ENCODE assay signal across 16 mouse cellular contexts in the genomic region with DNA sequence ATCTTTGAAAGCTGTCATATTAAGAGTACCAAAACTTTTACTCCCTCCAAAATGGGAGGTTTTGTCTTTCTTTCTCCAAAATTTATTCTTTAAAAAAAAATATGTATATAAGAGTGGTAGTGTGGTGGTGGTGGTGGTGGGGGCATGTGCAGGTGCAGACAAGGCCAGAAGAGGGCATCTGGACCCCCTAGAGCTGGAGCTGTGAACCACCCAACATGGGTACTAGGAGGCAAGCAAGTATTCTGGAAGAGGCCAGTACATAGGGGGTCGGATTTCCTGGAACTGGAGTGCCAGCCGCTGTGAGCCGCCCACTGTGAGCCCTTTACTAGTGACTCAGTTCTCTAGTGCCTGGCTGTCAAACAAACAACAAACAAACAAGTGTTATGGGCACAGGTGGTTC. TPM values are rescaled to one million over a fixed set of nuclear protein-coding genes. Genes with fewer than 3 reads are reported as not detected.
DNase-seq lines count a peak whose midpoint lies in the region; ATAC-seq and TF ChIP-seq lines count a peak whose summit lies in the region.
"Had no signal": no experiment of that assay in that cellular context is flagged by ENCODE, and none has a peak within 500 bp of the region (broad histone marks: within the 10 kb centered on the region; RNA-seq: fewer than 3 reads in every experiment).

No protein-coding gene starts in this region.

- peak; percentile 28; the same call in 1 of the 2 replicates for TF ChIP-seq CTCF in heart, postnatal 0 days (IDR thresholded peaks at IDR 0.05; ENCODE audit: low read depth)
- 0 out of 2 replicates have a peak, but pooled peaks have one; percentile 11 for TF ChIP-seq CTCF in lung, embryonic 14.5 days (IDR thresholded peaks at IDR 0.05; ENCODE audit: low read depth)
- TF ChIP-seq CTCF in MEL (IDR thresholded peaks at IDR 0.05 in 2 of 3, conservative IDR thresholded peaks at IDR 0.05 in 1 of 3; ENCODE audit: control insufficient read depth in 1 of 3, insufficient read depth in 1 of 3, low read depth in 2 of 3, low read length in 3 of 3, poor library complexity in 1 of 3, severe bottlenecking in 1 of 3) = peak in 1 of 3 experiments; percentile 28; a peak in 2 of 6 replicates

- no peak for DNase-seq in heart, postnatal 0 days (ENCODE audit: low spot score)
- DNase-seq in lung, embryonic 14.5 days = no peak
- DNase-seq in lung, postnatal 25 days (ENCODE audit: low spot score) = no peak
- DNase-seq in MEL (ENCODE audit: low read depth, low spot score) (no peak), MN1 (ENCODE audit: low spot score) (no peak)
- peak; percentile 49 for DNase-seq in thymus, postnatal 0 days (ENCODE audit: low spot score)
- DNase-seq: adrenal gland, adult 8-10 months; B cell, adult 2 months; cerebellum, adult 9-10 months; heart, adult 18-20 months; heart, postnatal 14 days; lung, adult 2 months; right cerebral cortex, postnatal 25 days had no signal

- no peak for TF ChIP-seq POLR2A in MEL (IDR thresholded peaks at IDR 0.05; ENCODE audit: control insufficient read depth in 1 of 2, insufficient read depth in 1 of 2, low read depth in 1 of 2, low read length in 2 of 2, poor library complexity in 1 of 2)

- TF ChIP-seq EP300 in heart, postnatal 0 days (IDR thresholded peaks at IDR 0.05; ENCODE audit: low read depth) = no peak
- TF ChIP-seq EP300 in MEL (IDR thresholded peaks at IDR 0.05; ENCODE audit: low read depth in 1 of 2, low read length in 2 of 2) = no peak

- TF ChIP-seq RAD21 in MEL (IDR thresholded peaks at IDR 0.05; ENCODE audit: low read depth, low read length) = no peak

- H3K36me3 ChIP-seq in heart, postnatal 0 days (replicated peaks; ENCODE audit: control insufficient read depth, insufficient read depth, low read length) = peaks cover 20% of the 10 kb centered on the region; the same call in 1 of the 2 replicates
- H3K36me3 ChIP-seq in heart, embryonic 11.5 days (ENCODE audit: control insufficient read depth, insufficient read depth, low read length) = no peaks in the 10 kb centered on the region
- 0 out of 2 replicates have a peak, but pooled peaks cover 8% of the 10 kb centered on the region for H3K36me3 ChIP-seq in lung, embryonic 14.5 days (ENCODE audit: insufficient read depth)
- peaks cover 0 to 8% of the 10 kb centered on the region in 2 experiments; a peak in 2 of 4 replicates for H3K36me3 ChIP-seq in MEL (ENCODE audit: control insufficient read depth in 1 of 2, insufficient read depth in 2 of 2, low read length in 2 of 2)
- H3K36me3 ChIP-seq: limb, embryonic 13.5 days had no signal

- H3K27ac ChIP-seq in heart, postnatal 0 days (ENCODE audit: low read depth) = no peak overlapping the region
- H3K27ac ChIP-seq in heart, embryonic 11.5 days (ENCODE audit: low read depth, low read length) = no peak overlapping the region
- H3K27ac ChIP-seq in lung, embryonic 14.5 days (ENCODE audit: low read depth) = no peak overlapping the region
- no peak overlapping the region for H3K27ac ChIP-seq in MEL (ENCODE audit: control insufficient read depth, low read depth, low read length)
- H3K27ac ChIP-seq: limb, embryonic 13.5 days had no signal

- H3K4me3 ChIP-seq in heart, postnatal 0 days (ENCODE audit: low read depth, low read length) = no peak overlapping the region
- no peak overlapping the region for H3K4me3 ChIP-seq in heart, embryonic 11.5 days (ENCODE audit: low read depth, low read length)
- no peak overlapping the region for H3K4me3 ChIP-seq in lung, embryonic 14.5 days (ENCODE audit: low read depth, low read length)
- H3K4me3 ChIP-seq in MEL (ENCODE audit: control insufficient read depth in 1 of 2, insufficient read depth in 1 of 2, low read depth in 2 of 2, low read length in 2 of 2) = no peak overlapping the region
- H3K4me3 ChIP-seq: limb, embryonic 13.5 days had no signal

- no peaks in the 10 kb centered on the region for H3K79me2 ChIP-seq in MEL (ENCODE audit: control insufficient read depth, insufficient read depth, low read length, poor library complexity)

- ATAC-seq in heart, postnatal 0 days (ENCODE audit: insufficient read depth, low read depth) = no peak
- ATAC-seq in heart, embryonic 11.5 days (replicated peaks; ENCODE audit: insufficient number of reproducible peaks, low FRiP score, low TSS enrichment) = no peak
- no peak for ATAC-seq in lung, embryonic 14.5 days (ENCODE audit: insufficient read depth)
- ATAC-seq: forebrain, embryonic 14.5 days had no signal

- no peaks in the 10 kb centered on the region for H3K27me3 ChIP-seq in heart, postnatal 0 days (ENCODE audit: control insufficient read depth, insufficient read depth, low read length)
- H3K27me3 ChIP-seq in heart, embryonic 11.5 days (ENCODE audit: control insufficient read depth, insufficient read depth, low read length) = no peaks in the 10 kb centered on the region
- H3K27me3 ChIP-seq in lung, embryonic 14.5 days (ENCODE audit: insufficient read depth, low read length) = no peaks in the 10 kb centered on the region
- no peaks in the 10 kb centered on the region for H3K27me3 ChIP-seq in MEL (ENCODE audit: control insufficient read depth in 1 of 2, insufficient read depth in 2 of 2, low read length in 2 of 2)
- H3K27me3 ChIP-seq: limb, embryonic 13.5 days had no signal

- H3K4me2 ChIP-seq in heart, postnatal 0 days (ENCODE audit: low read depth, low read length) = no peak overlapping the region
- H3K4me2 ChIP-seq in heart, embryonic 11.5 days = no peak overlapping the region
- H3K4me2 ChIP-seq in lung, embryonic 14.5 days = no peak overlapping the region
- H3K4me2 ChIP-seq: limb, embryonic 13.5 days had no signal

- no peaks in the 10 kb centered on the region for H3K9me3 ChIP-seq in heart, postnatal 0 days (replicated peaks; ENCODE audit: control insufficient read depth, low read length)
- H3K9me3 ChIP-seq in heart, embryonic 11.5 days (replicated peaks; ENCODE audit: control insufficient read depth, low read length) = no peaks in the 10 kb centered on the region
- H3K9me3 ChIP-seq in lung, embryonic 14.5 days (ENCODE audit: low read depth, low read length) = no peaks in the 10 kb centered on the region
- no peaks in the 10 kb centered on the region for H3K9me3 ChIP-seq in MEL (replicated peaks; ENCODE audit: insufficient read depth, low read length)
- H3K9me3 ChIP-seq: limb, embryonic 13.5 days had no signal

- WGBS in heart, postnatal 0 days = 64% methylated on average over 3 of the region's 3 CpGs
- WGBS in heart, embryonic 11.5 days (ENCODE audit: insufficient replicate concordance) = 60% methylated on average over 3 of the region's 3 CpGs
- WGBS in lung, embryonic 14.5 days = 58% methylated on average over 3 of the region's 3 CpGs

- peaks cover 5% of the 10 kb centered on the region; the same call in 1 of the 2 replicates for H3K4me1 ChIP-seq in heart, postnatal 0 days (ENCODE audit: control insufficient read depth, insufficient read depth)
- H3K4me1 ChIP-seq in heart, embryonic 11.5 days (ENCODE audit: control insufficient read depth, insufficient read depth, low read length) = 0 out of 2 replicates have a peak, but pooled peaks cover 2% of the 10 kb centered on the region
- H3K4me1 ChIP-seq in lung, embryonic 14.5 days (ENCODE audit: insufficient read depth) = peaks cover 5% of the 10 kb centered on the region; the same call in 1 of the 2 replicates
- no peaks in the 10 kb centered on the region for H3K4me1 ChIP-seq in MEL (ENCODE audit: control insufficient read depth in 1 of 2, insufficient read depth in 2 of 2, low read length in 2 of 2)

- no peak overlapping the region for H3K9ac ChIP-seq in heart, postnatal 0 days (replicated peaks; ENCODE audit: low read depth, low read length)
- no peak overlapping the region for H3K9ac ChIP-seq in heart, embryonic 11.5 days (ENCODE audit: low read depth, low read length)
- no peak overlapping the region for H3K9ac ChIP-seq in lung, embryonic 14.5 days
- H3K9ac ChIP-seq in MEL (ENCODE audit: control insufficient read depth, low read depth, low read length, poor library complexity, severe bottlenecking) = no peak overlapping the region
- H3K9ac ChIP-seq: limb, embryonic 13.5 days had no signal

TF ChIP-seq in MEL, 35 proteins besides CTCF, POLR2A, EP300 and RAD21:
- TF ChIP-seq MAFK (IDR thresholded peaks at IDR 0.05; ENCODE audit: borderline replicate concordance, low read depth, low read length) (no peak), SMC3 (IDR thresholded peaks at IDR 0.05; ENCODE audit: low read depth, low read length) (0 out of 2 replicates have a peak, but pooled peaks have one; percentile 9)

RNA-seq across cellular contexts. Expression of a gene that starts 34.9 kb away (rescaled TPM):
- 5.0 and 8.1 TPM in 2 replicates for total RNA-seq in heart, postnatal 0 days (2014; rRNA removed; ENCODE audit: low replicate concordance)
- 2.0 and 2.6 TPM in 2 replicates for polyA plus RNA-seq in heart, postnatal 0 days (2015; fragmentation: Nextera tagmentation; extraction: Ambion mirVana)
- polyA plus RNA-seq in heart, embryonic 11.5 days (2014; fragmentation: Nextera tagmentation; extraction: Ambion mirVana) = 3.7 and 4.4 TPM in 2 replicates
- 7.5 and 8.6 TPM in 2 replicates for polyA plus RNA-seq in lung, embryonic 14.5 days (2014; fragmentation: Nextera tagmentation; extraction: Ambion mirVana)
- 4.3 and 4.8 TPM in 2 replicates for total RNA-seq in MEL (2012; rRNA removed)
- polyA plus RNA-seq in MEL (2012; ENCODE audit: insufficient read depth in 1 of 2, insufficient read length in 2 of 2, low read depth in 1 of 2, low replicate concordance in 2 of 2, missing spikeins in 1 of 2) = 1 to 10 TPM in 1 of 2 experiments, not detected in 1; 5.7 TPM
- 2.4 and 3.6 TPM in 2 replicates for polyA plus RNA-seq in thymus, postnatal 0 days (2015; fragmentation: Nextera tagmentation; extraction: Ambion mirVana)
